Mouse (Mus musculus) brain, embryonic 14.5 days (tissue): ENCODE data around the gene Lhx1.

Source experiments
- CTCF ChIP-seq: fragments of 200-500 bp; IDR thresholded peaks from 2 replicates; pipeline ENCODE4 v1.5.1; 2012; ENCODE audit warnings: inconsistent platforms, mild to moderate bottlenecking, moderate library complexity, borderline replicate concordance; ENCODE audit not compliant: insufficient read depth, insufficient read length; ENCODE audit errors: extremely low read depth
- POLR2A ChIP-seq: fragments of 200-500 bp; IDR thresholded peaks from 2 replicates; pipeline ENCODE4 v1.6.1; 2012; ENCODE audit warnings: mild to moderate bottlenecking, inconsistent platforms, borderline replicate concordance; ENCODE audit not compliant: poor library complexity, insufficient read depth, insufficient read length, severe bottlenecking; ENCODE audit errors: extremely low read depth

DNA sequence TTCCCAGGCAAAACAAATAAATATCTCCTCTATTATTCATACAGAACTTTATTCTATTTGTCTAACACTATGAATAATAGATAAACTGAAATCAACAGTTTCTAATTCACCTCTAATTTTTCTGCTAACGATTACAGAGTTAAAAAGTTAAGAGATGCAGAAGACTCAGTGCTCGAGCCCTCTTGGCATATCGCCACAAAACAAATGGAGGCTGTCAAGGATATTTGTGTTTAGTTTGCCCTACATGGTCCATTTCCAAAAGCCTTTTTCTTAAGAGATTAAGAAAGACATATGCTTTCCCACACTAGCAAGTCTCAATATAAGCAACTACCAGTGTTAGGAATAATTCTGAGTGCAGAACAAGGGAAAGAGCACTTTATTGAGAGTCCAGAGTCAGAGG lies 44.9 kb downstream of the Lhx1 start:
- TF ChIP-seq CTCF (no peak), POLR2A (no peak)
